Mouse (Mus musculus): ENCODE data around the gene Ttc7. TPM values are rescaled to one million over a fixed set of nuclear protein-coding genes. Genes with fewer than 3 reads are reported as not detected.
A peak's percentile ranks its signal among the peaks of the same experiment; 100 is the strongest.

Ttc7 gene
- total RNA-seq, 2 experiments from 2014 or later, result 6.3 to 8.8 TPM

DNA sequence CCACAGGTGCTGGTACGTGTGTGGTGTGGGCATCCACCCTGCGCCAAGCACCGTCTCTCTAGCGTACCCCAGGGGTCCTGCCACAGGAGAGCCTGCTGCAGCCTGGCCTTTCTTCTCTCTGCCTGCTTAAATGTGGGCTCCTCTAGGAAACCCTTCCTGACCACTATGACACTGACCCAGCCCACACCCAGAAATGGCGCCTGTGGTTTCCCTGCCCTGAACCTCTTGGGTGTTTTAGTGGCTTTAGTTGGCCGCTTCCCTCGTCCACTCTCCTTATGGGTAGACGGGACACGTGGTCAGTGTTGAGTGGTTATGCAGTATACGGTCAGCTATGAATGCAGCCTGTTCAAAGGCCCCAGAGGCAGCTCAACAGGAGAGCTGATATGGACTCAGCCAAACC, 85.8 kb downstream of the Ttc7 start:
- no peak for DNase-seq

DNA sequence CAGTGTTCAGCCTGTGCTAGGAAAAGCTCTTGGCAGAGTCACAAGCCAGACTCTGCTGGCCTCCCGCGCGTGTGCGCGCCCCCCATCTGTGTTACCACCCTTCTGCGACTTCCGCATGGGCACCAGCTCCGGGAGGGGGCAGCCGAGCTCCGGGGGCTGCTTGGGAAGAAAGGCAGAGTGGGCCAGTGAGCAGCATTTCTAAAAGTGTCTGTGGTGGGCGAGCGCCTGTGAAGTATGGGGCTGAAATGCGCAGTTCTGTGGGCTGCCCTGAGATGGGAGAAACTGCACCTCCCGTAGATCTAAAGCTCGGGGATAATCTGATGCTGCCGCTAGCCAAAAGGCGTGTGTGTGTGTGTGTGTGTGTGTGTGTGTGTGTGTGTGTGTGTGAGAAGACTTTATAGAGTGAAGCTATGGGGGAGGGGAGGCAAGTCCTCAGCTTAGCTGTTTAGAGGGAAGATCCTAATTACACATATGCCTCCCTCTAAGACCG, 86.6 kb downstream of the Ttc7 start:
- peak; percentile 64 to 65 for DNase-seq

DNA sequence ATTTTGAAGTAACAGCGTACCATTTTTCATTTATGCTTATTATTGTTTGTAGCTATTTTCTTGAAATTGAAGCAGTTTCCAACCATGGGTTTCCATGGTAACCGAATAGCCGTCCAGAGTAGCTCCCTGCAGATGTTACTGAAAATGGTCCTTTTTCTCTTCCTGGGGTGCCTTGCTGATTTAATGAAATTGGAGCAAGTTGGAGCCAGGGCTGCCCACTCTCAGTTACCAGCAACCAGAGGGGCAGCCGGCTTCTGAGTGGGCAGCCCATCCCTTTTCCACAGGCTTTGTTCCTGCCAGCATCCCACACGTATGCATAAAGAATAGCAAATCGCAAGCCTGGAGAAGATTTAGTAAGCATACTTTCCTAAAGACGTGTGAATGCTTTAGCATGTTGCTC, 89.5 kb downstream of the Ttc7 start:
- DNase-seq, result peak in 1 of 2 experiments; percentile 35

DNA sequence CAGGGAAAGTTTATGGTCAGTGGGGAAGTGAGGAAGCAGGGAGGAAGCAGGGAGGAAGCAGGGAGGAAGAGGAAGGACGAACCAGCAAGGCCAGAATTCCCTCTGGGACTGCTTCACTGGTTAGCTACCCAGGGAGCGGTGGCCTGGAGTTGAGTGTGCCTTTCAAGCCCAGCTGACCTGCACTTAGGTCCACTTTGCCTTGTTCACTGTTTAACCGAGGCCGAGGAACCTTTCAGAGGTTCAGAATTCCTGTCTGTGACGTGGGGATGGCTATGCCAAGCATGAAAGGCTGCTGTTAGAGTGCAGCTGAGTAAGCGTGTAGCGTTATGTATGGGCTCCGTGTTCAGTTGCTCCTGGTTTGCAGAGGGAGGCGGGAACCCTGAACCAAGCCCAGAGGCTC, 90.6 kb downstream of the Ttc7 start:
- DNase-seq, result no peak

DNA sequence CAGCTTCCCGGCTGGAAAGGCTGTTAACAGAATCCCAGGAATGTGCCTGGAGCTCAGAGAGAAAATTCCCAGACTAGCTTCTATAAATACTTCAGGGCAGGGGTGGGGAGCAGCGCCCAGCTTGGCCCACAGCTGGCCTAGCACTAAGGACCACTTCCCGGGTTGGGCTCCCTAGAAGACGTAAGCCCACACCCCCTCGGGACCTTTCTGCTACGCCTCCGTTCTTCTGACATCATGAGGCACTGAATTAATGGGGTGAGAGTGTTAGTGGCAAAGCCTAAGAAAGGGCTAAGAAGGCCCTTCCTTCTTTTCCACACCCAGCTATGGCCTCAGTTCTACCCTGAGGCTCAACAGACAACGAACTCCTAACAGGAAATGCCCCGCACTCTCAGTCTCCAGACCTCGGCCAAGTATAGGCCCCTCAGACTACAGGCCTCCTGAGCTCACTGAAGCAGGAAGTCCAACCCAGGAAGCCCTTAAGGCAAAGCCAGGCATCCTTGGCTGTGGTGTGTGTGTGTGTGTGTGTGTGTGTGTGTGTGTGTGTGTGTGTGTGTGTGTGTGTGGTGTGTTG, 93.3 kb downstream of the Ttc7 start:
- DNase-seq, result no peak

DNA sequence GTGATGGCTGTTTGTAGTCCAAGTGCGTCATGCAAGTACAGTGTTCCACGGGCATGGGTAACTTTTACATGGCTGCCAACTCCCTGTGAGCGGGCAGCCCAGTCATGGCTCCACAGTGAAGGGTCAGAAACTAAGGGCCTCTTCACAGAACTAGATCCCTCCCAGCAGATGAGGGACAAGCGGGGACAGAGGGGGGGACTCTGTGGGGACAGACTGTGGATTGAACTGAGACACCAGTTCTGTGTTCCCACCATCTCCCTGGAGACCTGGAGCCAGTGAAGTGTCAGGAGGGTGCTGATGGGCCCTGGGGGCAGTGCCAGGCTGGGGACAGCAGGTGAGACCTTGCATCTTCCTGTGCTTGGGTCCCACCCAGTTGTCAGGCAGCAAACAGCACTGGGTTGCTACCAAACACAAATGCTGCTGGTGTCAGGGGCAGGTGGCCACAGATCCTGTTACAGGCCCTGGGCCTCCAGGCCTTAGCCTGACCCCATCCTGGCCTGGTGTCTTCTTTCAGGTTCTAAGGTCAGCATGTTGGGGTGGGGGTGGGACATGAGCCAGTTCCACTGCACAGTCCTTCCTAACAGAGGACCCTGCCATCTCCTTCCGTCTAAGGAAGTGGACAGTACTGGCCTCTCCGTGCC, 94.3 kb downstream of the Ttc7 start:
- no peak for DNase-seq

DNA sequence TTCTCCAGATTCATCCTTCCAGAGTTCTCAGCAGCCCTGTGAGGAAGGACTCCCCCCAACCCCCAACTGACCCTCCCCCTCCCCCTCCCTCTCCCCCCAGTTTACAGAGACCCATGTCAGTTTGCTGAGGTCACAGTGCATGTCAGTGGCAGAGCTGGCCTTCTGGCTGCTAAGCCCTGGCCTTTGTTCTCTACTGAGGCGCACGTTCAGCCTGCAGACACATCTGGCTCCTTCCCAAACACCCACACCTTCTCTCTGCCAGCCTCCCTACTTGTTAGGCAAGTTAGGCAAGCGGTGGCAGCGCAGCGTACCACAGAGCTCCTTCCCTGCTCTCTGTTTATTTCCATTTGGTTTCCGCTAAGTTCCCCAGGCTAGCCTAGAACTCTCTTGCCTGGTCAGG, 94.8 kb downstream of the Ttc7 start:
- peak; percentile 45 to 47 for DNase-seq

DNA sequence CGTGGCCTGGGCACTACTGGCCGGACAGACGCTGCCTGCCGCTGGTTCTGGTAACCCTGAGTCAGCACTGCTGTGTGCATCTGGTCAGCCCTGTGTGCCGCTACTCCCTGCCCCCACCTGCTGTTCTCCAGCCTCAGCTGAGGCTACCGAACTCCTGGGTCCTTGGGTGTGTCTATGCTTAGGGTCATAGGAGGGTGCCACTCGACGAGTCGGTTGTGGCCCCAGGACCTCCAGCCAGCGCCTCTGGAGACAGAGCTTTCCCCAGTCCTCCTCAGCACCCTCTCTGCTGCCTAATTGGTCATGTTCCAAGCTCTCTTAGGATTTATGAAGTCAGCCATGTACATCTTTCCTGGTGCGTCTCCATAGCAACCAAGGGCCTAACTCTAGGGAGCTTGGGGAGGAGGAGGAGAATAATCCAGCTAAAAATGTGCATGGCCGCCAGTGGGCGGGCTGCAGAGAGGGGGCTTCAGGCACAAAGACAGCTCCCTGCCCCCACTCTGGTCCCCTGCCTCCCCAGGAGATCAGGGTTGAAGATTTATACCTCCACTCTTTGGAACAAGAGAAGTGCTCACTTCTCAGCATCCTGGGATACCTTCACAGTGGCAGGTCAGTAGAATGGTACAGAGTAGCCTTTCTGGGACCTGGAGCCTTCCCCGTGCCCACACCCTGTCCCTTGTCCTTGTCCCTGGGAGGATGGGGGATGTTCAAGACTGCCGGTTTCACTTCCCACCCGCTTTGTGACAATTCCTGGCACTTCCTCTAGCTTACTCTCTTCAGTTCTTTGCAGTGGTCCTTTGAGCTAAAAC, 95.9 kb downstream of the Ttc7 start:
- DNase-seq, result peak; percentile 55

DNA sequence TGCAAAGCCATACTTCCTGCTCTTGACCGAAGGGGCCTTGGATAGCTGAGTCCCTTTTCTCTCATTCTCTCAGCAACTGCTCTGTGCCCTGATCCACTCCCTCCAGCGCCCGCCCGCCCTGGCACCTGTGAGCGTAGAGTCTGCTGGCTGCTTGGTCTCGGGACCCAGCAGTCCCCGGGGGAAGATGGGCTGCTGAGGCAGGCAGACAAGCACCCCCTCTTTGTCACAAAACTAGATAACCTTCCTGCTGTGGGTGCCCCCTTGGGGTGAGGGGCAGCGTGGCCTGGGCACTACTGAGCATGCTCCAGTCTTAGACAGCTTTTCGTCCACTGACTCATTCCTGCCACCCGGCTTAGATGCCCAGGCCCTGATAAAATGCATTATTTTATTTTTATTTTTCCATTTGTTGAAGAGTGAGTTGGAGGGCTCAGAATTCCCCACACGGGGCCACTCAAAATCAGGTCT, 96.5 kb downstream of the Ttc7 start:
- DNase-seq, result no peak

DNA sequence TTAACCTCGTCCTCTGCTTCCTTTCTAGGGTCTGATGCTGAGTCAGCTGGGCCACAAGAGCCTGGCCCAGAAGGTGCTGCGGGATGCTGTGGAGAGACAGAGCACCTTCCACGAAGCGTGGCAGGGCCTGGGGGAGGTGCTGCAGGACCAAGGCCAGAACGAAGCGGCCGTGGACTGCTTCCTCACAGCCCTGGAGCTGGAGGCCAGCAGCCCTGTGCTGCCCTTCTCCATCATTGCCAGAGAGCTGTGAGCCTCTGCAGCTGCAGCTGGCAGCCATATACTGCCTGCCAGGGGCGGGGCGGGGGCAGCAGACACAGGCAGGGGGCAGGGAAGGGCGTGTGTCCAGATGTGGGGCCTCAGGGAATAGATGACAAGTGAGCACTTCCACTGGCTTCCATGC, 97.1 kb downstream of the Ttc7 start:
- DNase-seq, result no peak

DNA sequence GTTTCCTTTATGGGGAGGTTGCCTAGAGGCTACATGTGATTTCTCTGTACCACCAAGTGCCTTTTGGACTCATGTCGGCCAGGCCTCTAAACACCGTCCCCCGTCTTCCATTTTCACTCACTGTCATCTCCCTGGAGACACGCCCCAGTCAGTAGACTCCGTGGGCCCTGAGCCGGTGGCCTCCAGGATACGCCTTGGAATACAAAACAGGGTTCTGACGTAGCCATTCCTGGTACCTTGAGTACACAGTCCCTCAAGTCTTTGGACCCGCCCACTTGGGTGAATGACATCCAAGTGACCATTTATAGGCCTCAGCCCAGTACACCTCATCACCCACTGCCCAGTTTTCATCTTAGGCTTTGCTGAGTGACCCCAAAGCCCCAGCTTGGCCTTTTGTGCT, 98.0 kb downstream of the Ttc7 start:
- DNase-seq, result no peak

DNA sequence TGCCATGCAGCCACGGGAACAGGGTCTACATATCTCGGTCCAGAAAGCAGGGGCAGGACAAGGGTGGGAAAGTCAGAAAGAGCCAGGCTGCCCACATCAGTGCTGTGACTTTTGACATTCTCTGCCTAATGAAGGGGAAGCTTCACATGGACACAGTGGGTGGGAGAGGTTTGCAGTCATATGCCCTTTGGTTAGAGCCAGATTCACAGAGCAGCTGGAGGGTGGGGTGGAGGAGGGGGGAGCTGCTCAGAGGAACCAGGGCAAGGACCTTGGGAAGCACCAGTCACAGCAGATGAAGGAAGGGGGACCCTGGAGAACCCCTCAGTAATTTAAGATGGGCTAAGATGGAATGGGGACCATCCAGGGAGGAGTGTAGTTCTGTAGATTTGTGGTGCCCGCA, 103.1 kb downstream of the Ttc7 start:
- no peak for DNase-seq

DNA sequence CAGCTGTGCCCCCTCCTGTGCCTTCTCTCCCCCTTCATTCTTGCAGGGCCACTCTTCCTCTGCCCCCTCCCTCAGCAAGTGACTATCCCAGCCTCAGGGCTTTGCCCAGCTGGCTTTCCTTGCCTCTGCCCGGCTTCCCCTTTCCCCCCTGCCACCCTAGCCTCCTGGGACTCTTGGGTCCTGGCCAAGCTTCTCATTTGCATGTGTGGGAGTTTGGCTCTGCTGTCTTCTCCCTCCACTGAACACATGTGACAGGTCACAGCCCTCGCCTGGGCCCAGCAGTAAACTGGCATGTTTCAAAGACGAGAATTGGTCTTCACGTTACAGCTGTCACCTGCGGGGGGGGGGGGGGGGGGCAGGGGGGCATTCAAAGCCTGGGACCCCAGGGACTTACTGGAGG, 104.4 kb downstream of the Ttc7 start:
- no peak for DNase-seq

DNA sequence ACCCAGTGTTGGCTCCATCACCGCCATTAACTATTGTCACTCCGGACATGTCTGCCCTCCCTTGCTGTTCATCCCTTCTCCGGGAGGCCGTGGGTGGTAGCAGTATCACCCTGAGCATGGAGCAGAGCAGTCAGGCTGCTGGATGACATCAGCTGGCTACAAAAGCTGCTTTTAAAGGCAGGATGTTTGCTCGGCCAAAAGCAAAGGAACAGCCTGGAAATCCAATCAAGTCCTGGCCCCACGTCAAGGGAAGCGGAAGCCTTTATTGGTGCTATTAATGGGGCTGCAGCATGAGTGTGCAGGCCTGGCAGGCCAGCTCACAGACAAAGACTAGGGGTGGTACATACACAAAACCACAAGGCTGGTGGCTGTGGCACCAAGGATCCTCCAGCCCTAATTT, 108.6 kb downstream of the Ttc7 start:
- DNase-seq, result peak in 1 of 2 experiments; percentile 51

DNA sequence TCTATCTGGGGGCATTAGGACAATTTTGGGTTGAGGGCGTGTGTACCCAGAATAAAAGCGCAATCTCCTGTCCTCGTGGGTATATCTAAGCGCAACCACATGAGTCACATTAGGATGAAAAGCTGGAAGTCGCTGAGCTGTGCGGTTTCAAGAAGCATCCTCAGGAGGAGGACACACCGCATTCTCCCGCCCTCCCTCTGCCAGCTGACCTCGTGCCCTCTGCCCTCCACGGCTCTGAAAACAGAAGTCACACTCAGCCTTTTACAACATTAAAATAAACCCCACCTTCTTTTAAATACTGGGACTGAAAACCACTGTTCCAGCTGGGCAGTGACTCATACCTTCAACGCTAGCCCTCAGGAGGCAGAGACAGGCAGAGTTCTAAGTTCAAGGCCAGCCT, 114.4 kb downstream of the Ttc7 start:
- no peak for DNase-seq

DNA sequence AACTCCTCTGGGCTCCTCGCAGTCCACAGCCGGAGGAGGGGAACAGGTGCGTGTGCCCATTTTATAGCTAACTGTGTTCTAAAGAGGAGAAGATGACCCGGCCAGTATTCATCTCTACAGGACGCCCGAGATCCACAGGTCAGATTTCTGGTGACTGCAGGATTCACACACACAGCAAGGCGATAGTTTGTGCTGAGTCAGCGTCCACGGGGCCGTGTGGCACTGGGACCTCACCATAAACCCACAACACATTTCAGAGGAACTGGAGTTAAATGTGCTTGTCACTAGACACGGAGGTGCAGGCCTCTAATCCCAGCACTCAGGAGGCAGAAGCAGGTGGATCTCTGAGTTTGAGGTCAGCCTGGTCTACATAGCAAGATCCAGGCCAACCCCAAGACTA, 119.8 kb downstream of the Ttc7 start:
- no peak for DNase-seq

DNA sequence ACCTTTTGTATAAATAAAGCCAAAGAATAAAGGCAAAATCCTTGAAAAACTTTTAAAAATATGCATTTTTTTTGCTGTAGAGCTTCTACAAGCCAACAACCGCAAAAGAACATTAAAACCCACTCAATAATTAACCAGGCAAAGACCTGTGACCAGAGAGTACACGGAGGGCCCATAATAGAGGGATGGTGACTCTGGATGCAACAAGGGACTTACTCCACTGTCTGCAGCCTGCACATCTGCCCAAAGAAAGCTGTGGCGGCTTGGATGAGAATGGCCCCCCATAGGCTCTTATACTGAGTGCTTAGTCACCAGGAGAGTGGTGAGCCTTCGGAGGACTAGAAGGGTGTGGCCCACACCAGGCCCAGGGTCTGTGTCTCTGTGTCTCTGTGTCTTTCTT, 120.8 kb downstream of the Ttc7 start:
- no peak for DNase-seq

DNA sequence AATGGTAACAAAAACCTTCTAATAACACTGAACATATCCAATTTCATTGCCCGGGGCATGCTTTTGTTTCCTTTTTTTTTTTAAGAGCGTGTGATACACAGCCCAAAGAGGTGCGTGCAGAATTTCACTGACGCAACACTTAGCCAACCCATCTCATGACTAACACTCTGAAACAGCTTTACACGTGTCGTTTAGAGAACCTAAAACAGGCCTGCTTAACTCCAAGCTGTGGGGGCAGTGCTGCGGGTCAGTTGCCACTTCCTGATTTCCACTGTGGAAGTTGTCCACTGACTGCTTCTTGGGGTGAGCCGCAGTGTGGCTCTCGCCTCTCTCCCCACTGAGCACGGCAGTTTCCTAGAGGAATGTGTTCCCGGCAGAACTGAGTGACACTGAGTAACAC, 122.9 kb downstream of the Ttc7 start:
- no peak for DNase-seq

DNA sequence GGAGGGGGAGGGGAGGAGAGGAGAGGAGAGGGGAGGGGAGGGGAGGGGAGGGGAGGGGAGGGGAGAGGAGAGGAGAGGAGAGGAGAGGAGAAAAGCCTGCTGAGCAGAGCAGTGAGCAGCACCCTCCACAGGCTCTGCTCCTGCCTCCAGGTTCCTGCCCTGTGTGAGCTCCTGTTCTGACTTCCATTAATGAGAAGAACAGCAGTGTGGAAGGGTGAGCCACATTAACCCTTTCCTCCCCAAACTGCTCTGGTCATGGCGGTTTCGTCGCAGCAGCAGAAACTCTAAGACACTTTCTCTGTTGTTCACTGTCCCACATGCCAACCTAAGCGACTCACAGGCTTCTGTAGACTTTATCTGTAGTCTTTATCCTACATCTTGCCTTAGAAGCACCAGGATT, 124.0 kb downstream of the Ttc7 start:
- no peak for DNase-seq

DNA sequence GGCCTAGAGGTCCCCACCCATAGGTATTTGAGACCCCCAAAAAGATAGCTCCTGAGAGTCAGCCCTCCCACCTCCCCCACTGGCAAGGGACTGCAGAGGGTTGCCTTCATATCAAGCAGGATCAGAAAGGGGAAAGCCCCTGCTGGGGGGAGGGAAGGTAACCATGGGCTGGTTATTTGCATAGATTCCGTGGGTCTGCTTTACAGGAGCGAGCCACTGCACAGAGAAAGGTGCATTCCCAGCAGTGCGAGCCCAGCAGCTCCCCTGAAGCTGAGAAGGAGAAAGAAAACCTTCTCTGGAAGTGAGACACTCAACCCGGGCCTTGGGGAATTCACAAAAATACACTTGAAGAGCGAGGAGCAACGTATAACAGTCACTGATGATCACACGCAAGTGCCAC, 135.4 kb downstream of the Ttc7 start:
- no peak for DNase-seq

DNA sequence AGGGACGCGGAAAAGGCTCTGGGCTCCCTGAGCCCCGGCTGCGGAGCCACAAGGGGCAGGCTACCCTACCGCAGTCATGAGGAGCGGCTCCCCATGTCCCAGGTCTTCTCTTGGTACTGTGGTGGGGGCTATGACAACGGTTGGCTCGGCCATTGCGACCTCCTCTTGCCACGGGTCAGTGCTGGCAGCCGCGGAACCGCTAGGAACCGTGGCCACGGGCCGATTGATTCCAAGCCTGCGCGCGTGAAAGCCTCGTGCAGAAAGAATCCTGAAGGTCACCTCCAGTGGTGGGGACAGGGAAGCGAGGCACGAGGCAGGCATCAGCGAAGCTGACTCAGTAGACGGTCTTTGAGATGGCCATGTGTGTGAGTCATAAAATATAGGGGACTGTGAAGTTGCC, 144.8 kb downstream of the Ttc7 start, which contains the start of gene Stpg4:
Gene Stpg4 (minus strand): TSS at position 231 of the 400 bp plus-strand sequence.
- DNase-seq, result no peak

DNA sequence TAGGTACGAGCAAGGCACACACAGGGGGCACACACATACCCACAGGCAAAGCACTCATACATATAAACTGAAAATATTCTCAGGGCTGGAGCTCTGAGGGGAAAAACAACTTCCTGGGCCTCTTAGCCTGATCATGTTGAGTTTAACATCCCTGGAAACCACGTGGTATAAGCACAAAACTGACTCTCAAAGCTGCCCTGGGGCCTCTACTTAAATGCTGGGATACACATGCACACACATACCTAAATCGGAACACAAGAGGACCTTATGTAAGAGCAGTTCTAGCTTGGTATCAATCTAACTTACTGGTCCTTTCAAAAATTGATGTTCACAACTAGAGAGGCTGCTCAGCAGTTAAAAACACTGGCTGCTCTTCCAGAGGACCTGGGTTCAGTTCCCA, 146.7 kb downstream of the Ttc7 start:
- DNase-seq, result no peak

Data from layer of hippocampus, postnatal 36 days (tissue).